Mouse (Mus musculus): ENCODE data around the gene C2cd4b. TPM values are rescaled to one million over a fixed set of nuclear protein-coding genes. Genes with fewer than 3 reads are reported as not detected.
A peak's percentile ranks its signal among the peaks of the same experiment; 100 is the strongest.

The C2cd4b gene
- polyA plus RNA-seq, 1 experiment from 2014 or later: 2.4 TPM

- Histone ChIP-seq H3K9ac (ENCODE audit: low read length) (0 out of 2 replicates have a peak overlapping the region, but pooled peaks have one; percentile 10), H3K27me3 (ENCODE audit: control insufficient read depth, insufficient read depth, low read length) (no peaks in the 10 kb centered on the region), H3K9me3 (ENCODE audit: control insufficient read depth, low read length) (no peaks in the 10 kb centered on the region), H3K4me3 (ENCODE audit: control insufficient read depth in 1 of 2, insufficient read depth in 1 of 2, low read depth in 1 of 2, low read length in 2 of 2) (no peak overlapping the region), H3K4me2 (ENCODE audit: low read length) (peak overlapping the region; percentile 40), H3K4me1 (ENCODE audit: control insufficient read depth in 2 of 2, insufficient read depth in 2 of 2, low read length in 2 of 2) (peaks cover 11 to 21% of the 10 kb centered on the region in 2 experiments), H3K27ac (replicated peaks in 1 of 2; ENCODE audit: control insufficient read depth in 1 of 2, insufficient read depth in 1 of 2, low read depth in 2 of 2, low read length in 2 of 2) (peak overlapping the region; percentile 29 to 45; a peak in 3 of 4 replicates), H3K36me3 (ENCODE audit: control insufficient read depth, insufficient read depth, low read length) (no peaks in the 10 kb centered on the region)
- peak; percentile 47; the same call in 1 of the 2 replicates for ATAC-seq (ENCODE audit: insufficient number of reproducible peaks, insufficient read depth, low FRiP score, low read depth)
- WGBS: 17% methylated on average over 5 of the region's 5 CpGs
These were observed 47.8 kb downstream of the C2cd4b start for GRCm38 (mm10) chr9:67807000-67807399.

GRCm38 (mm10) chr9:67810527-67810926 is 51.3 kb downstream of the C2cd4b start:
- peaks cover 19 to 28% of the 10 kb centered on the region in 2 experiments for H3K4me1 ChIP-seq (ENCODE audit: control insufficient read depth in 2 of 2, insufficient read depth in 2 of 2, low read length in 2 of 2)
- no peak overlapping the region for H3K4me3 ChIP-seq (ENCODE audit: control insufficient read depth in 1 of 2, insufficient read depth in 1 of 2, low read depth in 1 of 2, low read length in 2 of 2)
- no peak overlapping the region for H3K27ac ChIP-seq (replicated peaks in 1 of 2; ENCODE audit: control insufficient read depth in 1 of 2, insufficient read depth in 1 of 2, low read depth in 2 of 2, low read length in 2 of 2)
- no peak for ATAC-seq (ENCODE audit: insufficient number of reproducible peaks, insufficient read depth, low FRiP score, low read depth)
- no peaks in the 10 kb centered on the region for H3K27me3 ChIP-seq (ENCODE audit: control insufficient read depth, insufficient read depth, low read length)
- no peaks in the 10 kb centered on the region for H3K9me3 ChIP-seq (ENCODE audit: control insufficient read depth, low read length)
- no peaks in the 10 kb centered on the region for H3K36me3 ChIP-seq (ENCODE audit: control insufficient read depth, insufficient read depth, low read length)
- H3K9ac ChIP-seq (ENCODE audit: low read length): no peak overlapping the region
- no peak overlapping the region for H3K4me2 ChIP-seq (ENCODE audit: low read length)
- WGBS: 70% methylated on average over 6 of the region's 6 CpGs

Small RNA genes lying within 50 kb of the gene (microRNA-seq; reads per million reads assigned to microRNA genes)
- gene Mir7241: not detected
- not detected for gene Mir7242

Other genes with a start within 250 kb of the C2cd4b start
- gene Tln2, start 199.7 kb upstream of the C2cd4b start, polyA plus RNA-seq (2014; fragmentation: Nextera tagmentation; extraction: Ambion mirVana): 66.0 and 76.0 TPM in 2 replicates
- 0.28 TPM in 1 of 2 replicates, not detected in the other for gene C2cd4a, start 72.9 kb downstream of the C2cd4b start, polyA plus RNA-seq (2014; fragmentation: Nextera tagmentation; extraction: Ambion mirVana)
- gene Vps13c, start 81.0 kb downstream of the C2cd4b start, polyA plus RNA-seq (2014; fragmentation: Nextera tagmentation; extraction: Ambion mirVana): 5.6 and 7.1 TPM in 2 replicates